Mouse (Mus musculus) layer of hippocampus, postnatal 14 days (tissue): ENCODE measurements at regions not wholly inside any gene's neighbourhood (a gene's known extent, or its start where the extent isn't known, plus 50 kb on each side); places are given as distances from the start of the nearest gene placed in this dataset.

ENCODE experiments used
- DNase-seq, 2 experiments: peaks; one replicate each; pipeline ENCODE4 v3.0.0; 2021 to 2022; ENCODE audit warnings: low spot score in 2 of 2, mixed read lengths in 1 of 2

GRCm38 (mm10) chr10:120624203-120624942, 148.1 kb upstream of the Hmga2 start:
- DNase-seq = no peak

- no peak for DNase-seq
Observed at GRCm38 (mm10) chr10:120616406-120617015, 140.2 kb upstream of the Hmga2 start.

GRCm38 (mm10) chr10:120612351-120612750, 136.1 kb upstream of the Hmga2 start:
- no peak for DNase-seq

- no peak for DNase-seq
Observed at GRCm38 (mm10) chr10:120610076-120610475, 133.8 kb upstream of the Hmga2 start.

- DNase-seq = no peak
Observed at GRCm38 (mm10) chr10:120604506-120604905, 128.2 kb upstream of the Hmga2 start.

GRCm38 (mm10) chr10:120603167-120603566, 126.9 kb upstream of the Hmga2 start:
- no peak for DNase-seq

- no peak for DNase-seq
Observed at GRCm38 (mm10) chr10:120600735-120601134, 124.5 kb upstream of the Hmga2 start.

- DNase-seq = no peak
Observed at GRCm38 (mm10) chr10:120599551-120599950, 123.3 kb upstream of the Hmga2 start.

- DNase-seq = no peak
Observed at GRCm38 (mm10) chr10:120597320-120597887, 121.1 kb upstream of the Hmga2 start.

- DNase-seq = no peak
Observed at GRCm38 (mm10) chr10:120595145-120595544, 118.9 kb upstream of the Hmga2 start.

- no peak for DNase-seq
Observed at GRCm38 (mm10) chr10:120593876-120594275, 117.6 kb upstream of the Hmga2 start.

- no peak for DNase-seq
Observed at GRCm38 (mm10) chr10:120589659-120590058, 113.4 kb upstream of the Hmga2 start.

- DNase-seq = no peak
Observed at GRCm38 (mm10) chr10:120587854-120588633, 111.8 kb upstream of the Hmga2 start.

GRCm38 (mm10) chr10:120587179-120587578, 110.9 kb upstream of the Hmga2 start:
- DNase-seq = no peak

GRCm38 (mm10) chr10:120582497-120582896, 106.2 kb upstream of the Hmga2 start:
- DNase-seq = no peak

- DNase-seq = no peak
Observed at GRCm38 (mm10) chr10:120581547-120581946, 105.3 kb upstream of the Hmga2 start.

GRCm38 (mm10) chr10:120576886-120577285, 100.6 kb upstream of the Hmga2 start:
- DNase-seq = no peak

- no peak for DNase-seq
Observed at GRCm38 (mm10) chr10:120576148-120576547, 99.9 kb upstream of the Hmga2 start.

- DNase-seq = no peak
Observed at GRCm38 (mm10) chr10:120571340-120571739, 95.1 kb upstream of the Hmga2 start.

- DNase-seq = no peak
Observed at GRCm38 (mm10) chr10:120565992-120566391, 89.7 kb upstream of the Hmga2 start.

- no peak for DNase-seq
Observed at GRCm38 (mm10) chr10:120564859-120565258, 88.6 kb upstream of the Hmga2 start.

GRCm38 (mm10) chr10:120563926-120564325, 87.7 kb upstream of the Hmga2 start:
- DNase-seq = no peak
